Mouse (Mus musculus) heart, postnatal 0 days (tissue): Measurements from ENCODE around the gene Folr2. TPM values are rescaled to one million over a fixed set of nuclear protein-coding genes. Genes with fewer than 3 reads are reported as not detected.
A peak's percentile ranks its signal among the peaks of the same experiment; 100 is the strongest.

ENCODE experiments used
- ATAC-seq: fragments of 200-750 bp; cut with Nextera tagmentation; 2 replicates; pipeline ENCODE4 v1.8.0; 2017; ENCODE audit warnings: low read depth, moderate number of reproducible peaks, moderate library complexity; ENCODE audit not compliant: insufficient read depth
- DNase-seq: peaks from one replicate; pipeline ENCODE4 v3.0.0-alpha.2; 2016; ENCODE audit warnings: low spot score
- H3K27ac ChIP-seq: fragments of 300-500 bp; sonication (generic); 2 replicates; pipeline ENCODE4 v1.5.1; 2014; ENCODE audit warnings: low read depth, mild to moderate bottlenecking
- H3K27me3 ChIP-seq: fragments of 300-500 bp; sonication (generic); 2 replicates; pipeline ENCODE4 v1.6.1; 2014; ENCODE audit warnings: low read length, mixed read lengths; ENCODE audit not compliant: control insufficient read depth, insufficient read depth
- H3K36me3 ChIP-seq: fragments of 300-500 bp; sonication (generic); replicated peaks from 2 replicates; pipeline ENCODE4 v1.6.1; 2014; ENCODE audit warnings: low read length, mixed read lengths; ENCODE audit not compliant: control insufficient read depth, insufficient read depth
- H3K4me1 ChIP-seq: fragments of 300-500 bp; sonication (generic); 2 replicates; pipeline ENCODE4 v1.6.1; 2014; ENCODE audit warnings: antibody characterized with exemption; ENCODE audit not compliant: control insufficient read depth, insufficient read depth
- H3K4me2 ChIP-seq: fragments of 300-500 bp; sonication (generic); 2 replicates; pipeline ENCODE4 v1.6.1; 2014; ENCODE audit warnings: low read depth, mild to moderate bottlenecking, low read length, moderate library complexity
- H3K4me3 ChIP-seq: fragments of 300-500 bp; sonication (generic); 2 replicates; pipeline ENCODE4 v1.5.1; 2014; ENCODE audit warnings: low read depth, low read length
- H3K9ac ChIP-seq: fragments of 300-500 bp; sonication (generic); replicated peaks from 2 replicates; pipeline ENCODE4 v1.6.1; 2014; ENCODE audit warnings: low read depth, low read length, mixed read lengths
- H3K9me3 ChIP-seq: fragments of 300-500 bp; sonication (generic); replicated peaks from 2 replicates; pipeline ENCODE4 v1.6.1; 2016; ENCODE audit warnings: low read length; ENCODE audit not compliant: control insufficient read depth
- CTCF ChIP-seq: IDR thresholded peaks from 2 replicates; pipeline ENCODE4 v1.5.1; 2016; ENCODE audit warnings: antibody characterized with exemption, control low read depth, low read depth
- EP300 ChIP-seq: IDR thresholded peaks from 2 replicates; pipeline ENCODE4 v1.6.1; 2016; ENCODE audit warnings: antibody characterized with exemption, low read depth
- WGBS: fragments of 180-500 bp; shearing (Covaris S2); extraction: QIAGEN DNeasy Blood & Tissue Kit; methylation state at CpG from one replicate; pipeline ENCODE4 v1.1.7; 2014; 5-methylcytosine and 5-hydroxymethylcytosine counted together
- polyA plus RNA-seq: library from polyadenylated mRNA; unstranded; fragments of >200 nt; fragmentation: Nextera tagmentation; extraction: Ambion mirVana; gene quantifications from 2 replicates; pipeline ENCODE4 v1.2.1, GENCODE M21; 2015
- total RNA-seq: library from RNA; depleted of rRNA; stranded (reverse); fragments of >200 nt; gene quantifications from 2 replicates; pipeline ENCODE4 v1.2.3, GENCODE M21; 2014; ENCODE audit warnings: low replicate concordance

Gene Folr2
- total and polyA plus RNA-seq, 2 experiments from 2014 or later: 0.86 to 2.6 TPM

DNA sequence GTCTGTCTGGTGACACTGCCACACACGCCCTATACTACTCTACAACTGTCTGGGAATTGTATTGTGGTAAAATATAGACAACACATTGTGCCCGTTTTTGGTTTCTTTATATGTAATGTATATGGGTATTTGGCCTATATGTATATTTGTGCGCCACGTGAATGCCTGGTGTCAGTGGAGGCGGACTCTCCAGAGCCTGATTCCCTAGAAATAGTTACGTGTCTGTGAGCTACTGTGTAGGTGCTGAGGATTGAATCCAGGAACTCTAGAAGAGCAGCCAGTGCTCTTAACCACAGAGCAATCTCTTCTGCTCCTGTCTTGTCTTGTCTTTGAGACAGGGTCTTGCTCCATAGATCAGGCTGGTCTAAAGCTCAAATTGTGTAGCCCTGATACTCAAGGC is 29.3 kb upstream of the Folr2 start:
- WGBS: 73% methylated on average over 6 of the region's 6 CpGs
- no peak overlapping the region for H3K4me3 ChIP-seq
- H3K9ac ChIP-seq: no peak overlapping the region
- no peak for TF ChIP-seq CTCF
- no peak for TF ChIP-seq EP300
- H3K4me2 ChIP-seq: no peak overlapping the region
- no peaks in the 10 kb centered on the region for H3K4me1 ChIP-seq
- no peaks in the 10 kb centered on the region for H3K36me3 ChIP-seq
- no peak for DNase-seq
- H3K27me3 ChIP-seq: no peaks in the 10 kb centered on the region
- no peaks in the 10 kb centered on the region; the same call in 1 of the 2 replicates for H3K9me3 ChIP-seq
- no peak for ATAC-seq
- no peak overlapping the region for H3K27ac ChIP-seq

DNA sequence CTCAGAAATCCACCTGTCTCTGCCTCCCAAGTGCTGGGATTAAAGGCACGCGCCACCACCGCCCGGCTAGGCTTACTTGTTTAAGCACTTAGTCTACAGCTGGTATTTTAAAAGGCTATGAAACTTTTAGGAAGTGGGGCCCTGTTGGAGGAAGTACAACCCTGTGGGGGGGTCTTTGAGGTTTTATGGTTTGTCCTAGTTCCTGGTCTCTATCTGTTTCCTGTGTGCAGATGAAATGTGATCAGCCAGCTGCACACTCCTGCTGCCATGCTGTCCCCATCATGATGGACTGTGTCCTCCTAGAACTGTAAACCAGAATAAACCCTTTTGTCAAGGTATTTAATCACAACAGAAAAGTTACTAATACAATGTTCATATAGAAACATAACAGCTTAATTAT is 27.2 kb upstream of the Folr2 start:
- ATAC-seq (no peak), DNase-seq (no peak)
- H3K9ac ChIP-seq: no peak overlapping the region
- 91% methylated on average over 4 of the region's 4 CpGs for WGBS
- no peaks in the 10 kb centered on the region for H3K4me1 ChIP-seq
- TF ChIP-seq CTCF: no peak
- no peak for TF ChIP-seq EP300
- H3K9me3 ChIP-seq: no peaks in the 10 kb centered on the region; the same call in 1 of the 2 replicates
- no peaks in the 10 kb centered on the region for H3K27me3 ChIP-seq
- H3K4me2 ChIP-seq: no peak overlapping the region
- H3K27ac ChIP-seq: no peak overlapping the region
- no peak overlapping the region for H3K4me3 ChIP-seq
- H3K36me3 ChIP-seq: no peaks in the 10 kb centered on the region

DNA sequence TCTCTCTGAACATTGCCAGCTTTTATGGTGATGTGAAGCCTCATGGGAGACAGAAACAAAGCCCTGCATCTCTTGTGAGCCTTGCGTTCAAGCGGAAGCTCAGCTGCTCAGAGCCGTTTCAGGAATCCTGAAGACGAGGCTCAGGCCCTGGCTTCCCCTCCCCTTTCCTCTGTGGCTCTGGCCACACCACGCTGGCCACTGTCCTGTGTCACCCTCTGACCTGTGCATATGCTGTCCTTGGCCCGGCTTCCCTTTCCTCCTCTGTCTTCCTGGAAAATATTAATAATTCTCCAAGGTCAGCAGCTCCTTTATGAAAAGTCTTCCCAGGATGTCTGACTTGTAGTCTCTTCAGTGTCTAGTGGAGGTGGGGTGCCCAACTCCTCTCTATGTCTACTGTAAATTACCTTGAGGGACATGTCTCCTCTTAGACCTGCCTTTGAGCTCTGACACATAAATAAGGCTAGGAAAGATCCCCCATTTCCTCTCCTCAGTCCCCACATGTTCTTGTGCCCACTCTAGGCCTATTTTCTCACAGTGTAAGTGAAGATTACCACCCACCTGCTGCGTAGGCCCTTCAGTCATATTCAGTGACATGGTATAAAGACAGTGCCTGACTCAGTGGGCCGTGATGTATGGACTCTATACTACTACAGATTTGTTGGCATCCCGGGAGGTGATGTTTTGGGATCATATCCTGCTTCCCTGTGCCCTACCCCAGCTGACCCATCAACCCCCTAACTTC is 25.6 kb upstream of the Folr2 start:
- Histone ChIP-seq H3K27me3 (no peaks in the 10 kb centered on the region), H3K27ac (no peak overlapping the region; the same call in 1 of the 2 replicates), H3K4me3 (no peak overlapping the region), H3K9ac (no peak overlapping the region), H3K36me3 (no peaks in the 10 kb centered on the region), H3K4me2 (no peak overlapping the region), H3K9me3 (no peaks in the 10 kb centered on the region; the same call in 1 of the 2 replicates), H3K4me1 (no peaks in the 10 kb centered on the region)
- no peak for TF ChIP-seq EP300
- TF ChIP-seq CTCF: no peak
- ATAC-seq (peak; percentile 14; the same call in 1 of the 2 replicates), DNase-seq (no peak)
- 65% methylated on average over 9 of the region's 9 CpGs for WGBS

DNA sequence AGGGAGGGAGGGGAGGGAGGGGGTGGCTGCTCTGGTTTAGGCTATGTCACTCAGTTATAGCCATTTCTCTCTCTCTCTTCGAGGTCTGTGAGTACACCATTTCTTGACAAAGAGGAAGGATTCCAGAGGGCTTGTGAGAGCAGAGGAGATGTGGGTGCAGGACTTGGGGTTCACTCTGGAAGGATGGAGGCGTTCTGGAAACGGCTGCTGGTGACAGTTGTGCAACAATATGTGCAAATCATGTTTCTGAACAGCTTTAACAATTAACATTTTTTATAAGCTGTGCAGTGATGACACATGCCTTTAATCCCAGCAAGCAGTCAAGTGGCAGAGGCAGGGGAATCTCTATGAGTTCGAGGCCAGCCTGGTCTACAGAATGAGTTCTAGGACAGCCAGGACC is 23.9 kb upstream of the Folr2 start:
- TF ChIP-seq EP300: no peak
- no peak for TF ChIP-seq CTCF

DNA sequence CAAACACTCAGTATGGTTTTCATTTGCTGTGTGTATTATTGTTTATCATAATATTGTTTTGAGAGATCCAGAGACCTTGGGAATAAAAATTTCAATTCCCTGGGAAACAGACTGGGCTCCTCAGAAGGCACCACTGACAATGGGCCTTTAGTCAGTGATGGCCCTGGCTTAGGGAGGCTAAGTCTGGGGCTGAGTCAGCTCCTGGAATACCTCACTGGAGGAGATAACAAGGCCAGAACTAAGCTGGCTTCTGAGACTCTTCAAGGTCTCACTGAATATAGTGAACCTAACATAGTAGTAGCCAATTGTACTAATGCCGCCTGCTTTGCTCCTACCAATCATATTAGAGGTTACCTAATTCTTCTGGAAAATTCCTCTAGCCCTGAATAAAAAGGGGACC is 19.0 kb upstream of the Folr2 start:
- Histone ChIP-seq H3K36me3 (no peaks in the 10 kb centered on the region), H3K4me1 (0 out of 2 replicates have a peak, but pooled peaks cover 6% of the 10 kb centered on the region), H3K9me3 (no peaks in the 10 kb centered on the region), H3K27ac (no peak overlapping the region), H3K27me3 (no peaks in the 10 kb centered on the region), H3K4me3 (no peak overlapping the region), H3K4me2 (no peak overlapping the region), H3K9ac (no peak overlapping the region)
- 96% methylated on average over 1 of the region's 1 CpGs for WGBS
- no peak for TF ChIP-seq CTCF
- no peak for TF ChIP-seq EP300
- DNase-seq: no peak
- ATAC-seq: no peak

More for the DNA sequence above, 23.9 kb upstream of the Folr2 start:
- Histone ChIP-seq H3K4me2 (no peak overlapping the region), H3K4me1 (no peaks in the 10 kb centered on the region), H3K36me3 (no peaks in the 10 kb centered on the region), H3K4me3 (no peak overlapping the region), H3K9ac (no peak overlapping the region), H3K27ac (no peak overlapping the region), H3K27me3 (no peaks in the 10 kb centered on the region), H3K9me3 (no peaks in the 10 kb centered on the region; the same call in 1 of the 2 replicates)
- 62% methylated on average over 4 of the region's 4 CpGs for WGBS
- DNase-seq (no peak), ATAC-seq (no peak)
